Mouse (Mus musculus) gastrocnemius, adult 18-20 months (tissue): Measurements from ENCODE around the gene Ptpn11. TPM values are rescaled to one million over a fixed set of nuclear protein-coding genes. Genes with fewer than 3 reads are reported as not detected.
"Not testable (repeated sequence)": the region's sequence is repeated elsewhere in the genome, so short reads cannot be mapped to it uniquely, and the experiment has no call there.

Source experiments
- DNase-seq: peaks from one replicate; pipeline ENCODE4 v3.0.0; 2021; ENCODE audit warnings: low spot score
- long read RNA-seq, 2 experiments: library from polyadenylated mRNA; stranded (forward); transcript quantifications; one replicate each; pipeline ENCODE4 v2.0.0; 2021
- total RNA-seq, 2 experiments: library from RNA; stranded (reverse); gene quantifications; 2 replicates each; pipeline ENCODE4 v1.2.3; 2021

The Ptpn11 gene
- 10 to 100 TPM; 58.2 to 78.2 TPM for total RNA-seq
- long read RNA-seq, experiment 1, full-length matches to known transcripts = 8 of 26 reads
- long read RNA-seq, experiment 1, partial matches to known transcripts = 6 of 26 reads
- long read RNA-seq, experiment 1, other reads (novel, unspliced or antisense) = 12 of 26 reads
- long read RNA-seq, experiment 2, full-length matches to known transcripts = 3 of 22 reads
- long read RNA-seq, experiment 2, partial matches to known transcripts = 4 of 22 reads
- long read RNA-seq, experiment 2, other reads (novel, unspliced or antisense) = 15 of 22 reads

GRCm38 (mm10) chr5:121190836-121191583, at the start of gene Ptpn11:
Gene Ptpn11, minus strand, starts transcription at chr5:121191397.
- peak; percentile 75 for DNase-seq

GRCm38 (mm10) chr5:121239846-121240245, 48.6 kb upstream of the Ptpn11 start:
- no peak for DNase-seq

- DNase-seq = no peak
Measured at GRCm38 (mm10) chr5:121238208-121238607, 47.0 kb upstream of the Ptpn11 start.

- no peak for DNase-seq
Measured at GRCm38 (mm10) chr5:121236171-121236570, 45.0 kb upstream of the Ptpn11 start.

- no peak for DNase-seq
Measured at GRCm38 (mm10) chr5:121233726-121234125, 42.5 kb upstream of the Ptpn11 start.

GRCm38 (mm10) chr5:121232789-121233188, 41.6 kb upstream of the Ptpn11 start:
- DNase-seq = no peak

- DNase-seq = no peak
Measured at GRCm38 (mm10) chr5:121230811-121231210, 39.6 kb upstream of the Ptpn11 start.

- no peak for DNase-seq
Measured at GRCm38 (mm10) chr5:121229182-121229581, 38.0 kb upstream of the Ptpn11 start.

GRCm38 (mm10) chr5:121227330-121227729, 36.1 kb upstream of the Ptpn11 start:
- DNase-seq = not testable (repeated sequence)

- DNase-seq = no peak
Measured at GRCm38 (mm10) chr5:121226845-121227244, 35.6 kb upstream of the Ptpn11 start.

- no peak for DNase-seq
Measured at GRCm38 (mm10) chr5:121226406-121226805, 35.2 kb upstream of the Ptpn11 start.

- no peak for DNase-seq
Measured at GRCm38 (mm10) chr5:121225854-121226253, 34.7 kb upstream of the Ptpn11 start.

GRCm38 (mm10) chr5:121224856-121225255, 33.7 kb upstream of the Ptpn11 start:
- no peak for DNase-seq

GRCm38 (mm10) chr5:121224020-121224419, 32.8 kb upstream of the Ptpn11 start:
- DNase-seq = not testable (repeated sequence)

GRCm38 (mm10) chr5:121221328-121221850, 30.2 kb upstream of the Ptpn11 start:
- DNase-seq = no peak

GRCm38 (mm10) chr5:121220732-121221301, 29.6 kb upstream of the Ptpn11 start:
- peak; percentile 10 for DNase-seq

GRCm38 (mm10) chr5:121219980-121220731, 29.0 kb upstream of the Ptpn11 start, which contains the start of gene Hectd4:
Gene Hectd4, plus strand, starts transcription at chr5:121220219.
- peak; percentile 98 for DNase-seq

GRCm38 (mm10) chr5:121219190-121219589, 28.0 kb upstream of the Ptpn11 start:
- DNase-seq = no peak

GRCm38 (mm10) chr5:121217313-121217634, 26.1 kb upstream of the Ptpn11 start:
- no peak for DNase-seq

GRCm38 (mm10) chr5:121216584-121217312, 25.6 kb upstream of the Ptpn11 start:
- not testable (repeated sequence) for DNase-seq

GRCm38 (mm10) chr5:121216126-121216446, 24.9 kb upstream of the Ptpn11 start:
- no peak for DNase-seq
